Mouse (Mus musculus) kidney, adult 2 months (tissue): ENCODE results near the gene B4galnt1.

ENCODE experiments used
- CTCF ChIP-seq: fragments of 200-500 bp; conservative IDR thresholded peaks from 2 replicates; pipeline ENCODE4 v1.5.1; 2011; ENCODE audit warnings: low read depth, mild to moderate bottlenecking, control low read depth, low read length, moderate library complexity, mixed read lengths; ENCODE audit not compliant: insufficient read depth, insufficient read length
- POLR2A ChIP-seq: fragments of 200-500 bp; IDR thresholded peaks from one replicate; pipeline ENCODE4 v1.6.1; 2011; ENCODE audit warnings: low read depth, low read length, control low read depth

- no peak for TF ChIP-seq CTCF
- no peak for TF ChIP-seq POLR2A
Observed at GRCm38 (mm10) chr10:127154652-127155051, 10.4 kb upstream of the B4galnt1 start.
